Mouse (Mus musculus) adrenal gland, postnatal 4 days (tissue): ENCODE results near the gene Rasl11b. TPM values are rescaled to one million over a fixed set of nuclear protein-coding genes. Genes with fewer than 3 reads are reported as not detected.

ENCODE experiments used
- DNase-seq, 2 experiments: peaks; one replicate each; pipeline ENCODE4 v3.0.0; 2021 to 2022; ENCODE audit warnings: low spot score in 2 of 2, mixed read lengths in 2 of 2
- total RNA-seq, 2 experiments: library from RNA; stranded (reverse); gene quantifications; 2 replicates each; pipeline ENCODE4 v1.2.3; 2021

Rasl11b gene
- total RNA-seq, 2 experiments from 2014 or later: 34.4 to 38.9 TPM

DNA sequence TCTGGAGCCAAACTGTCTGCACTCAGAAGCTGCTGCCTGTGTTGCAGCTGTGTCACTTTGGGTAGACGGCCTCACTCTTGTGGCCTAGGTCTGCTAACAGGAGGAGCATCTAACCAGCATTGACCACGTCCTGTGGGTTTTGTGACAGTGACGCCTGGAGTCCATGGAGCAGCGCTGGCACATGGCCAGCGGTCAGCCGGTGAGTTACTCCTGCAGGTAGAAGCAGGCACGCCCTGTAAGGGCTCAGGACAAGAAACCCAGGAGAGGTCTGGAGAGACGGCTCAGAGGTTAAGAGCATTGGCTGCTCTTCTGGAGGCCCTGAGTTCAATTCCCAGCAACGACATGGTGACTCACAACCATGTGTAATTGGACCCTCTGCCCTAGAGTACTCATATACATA is 10.5 kb upstream of the Rasl11b start:
- no peak for DNase-seq

DNA sequence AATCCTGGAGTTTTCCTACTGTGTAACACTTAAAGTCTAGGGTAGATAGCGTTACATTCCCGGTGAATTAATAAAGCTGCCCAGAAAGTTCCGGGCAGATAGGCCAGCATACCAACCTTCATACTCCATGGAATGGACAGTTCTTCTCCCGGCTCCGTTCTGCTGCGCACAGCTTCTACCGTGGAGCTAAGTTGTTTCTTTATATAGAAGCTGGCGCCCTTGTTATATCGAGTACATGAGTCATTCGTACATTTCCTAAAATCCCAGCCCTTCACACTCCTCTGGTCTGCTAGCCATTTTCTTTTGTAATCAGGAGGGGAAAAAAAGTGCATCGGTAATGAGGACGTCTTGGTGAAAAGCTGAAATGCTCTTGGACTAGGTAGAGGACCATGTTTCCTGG is 7.0 kb upstream of the Rasl11b start:
- no peak for DNase-seq

DNA sequence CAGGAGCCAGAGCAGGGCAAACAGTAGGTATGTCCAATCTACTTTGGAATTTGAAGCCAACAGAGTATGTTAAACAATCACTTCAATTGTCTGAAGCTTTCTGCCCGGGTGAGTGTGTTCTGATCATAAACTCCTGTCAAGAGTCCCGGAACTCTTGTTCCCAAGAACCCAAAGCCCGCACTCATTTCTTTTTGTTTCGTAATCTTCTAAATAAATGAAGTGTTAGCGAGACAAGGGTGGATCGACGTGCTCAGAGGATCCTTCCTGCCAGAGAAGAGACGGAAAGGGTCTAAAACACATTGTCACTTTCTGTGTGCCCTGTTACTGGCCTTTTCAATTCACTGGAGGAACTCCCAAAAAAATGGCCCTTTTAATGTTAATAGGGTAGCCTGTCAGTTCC is 6.2 kb upstream of the Rasl11b start:
- DNase-seq: no peak

DNA sequence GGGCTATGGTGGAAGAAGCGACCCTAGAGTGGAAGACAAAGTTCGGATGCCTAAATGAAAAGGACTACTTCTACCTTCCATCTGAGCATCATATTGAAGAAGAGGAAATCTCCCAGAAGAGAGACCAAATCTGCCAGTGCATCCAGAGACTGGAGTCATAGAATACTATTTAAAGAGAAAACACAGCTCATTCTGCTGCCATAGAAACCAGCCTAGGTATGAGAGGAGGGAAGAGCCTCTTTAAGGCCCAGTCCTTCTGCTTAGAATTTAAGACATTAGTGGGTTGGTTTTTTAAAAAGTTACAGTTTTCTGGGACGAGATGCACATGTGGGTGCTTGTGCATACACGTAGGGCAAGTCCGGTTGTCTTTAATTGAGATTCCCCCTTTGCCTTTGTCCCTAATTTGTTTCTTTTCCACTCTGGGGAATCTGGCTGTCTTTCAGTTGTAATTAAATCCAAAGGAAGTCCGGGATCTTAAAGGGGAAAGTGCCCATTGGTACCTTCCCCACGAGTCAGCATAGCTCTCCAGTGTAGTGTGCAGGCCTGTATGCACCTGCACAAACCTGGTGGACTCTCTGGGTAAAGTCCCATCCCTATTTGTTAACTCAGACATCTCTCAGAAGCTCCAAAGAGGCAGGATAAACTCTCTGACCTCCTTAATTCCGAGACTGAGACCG is 5.5 kb upstream of the Rasl11b start:
- DNase-seq: no peak

DNA sequence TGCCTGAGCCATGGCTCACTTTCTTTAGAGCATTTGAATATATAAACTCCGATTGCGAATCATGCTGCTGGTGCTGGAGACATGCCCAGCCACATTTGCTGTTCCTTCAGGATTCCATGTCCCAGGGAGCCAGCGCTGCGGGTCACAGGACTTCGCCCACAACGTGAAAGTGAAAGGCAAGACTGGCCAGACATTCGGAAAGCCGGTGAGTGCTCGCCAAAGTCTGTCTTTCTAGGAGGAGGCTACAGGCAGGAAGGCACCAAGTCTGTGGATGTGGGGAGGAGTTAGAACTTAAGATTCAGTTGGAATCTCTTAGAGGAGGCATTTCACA is 5.0 kb upstream of the Rasl11b start:
- no peak for DNase-seq

DNA sequence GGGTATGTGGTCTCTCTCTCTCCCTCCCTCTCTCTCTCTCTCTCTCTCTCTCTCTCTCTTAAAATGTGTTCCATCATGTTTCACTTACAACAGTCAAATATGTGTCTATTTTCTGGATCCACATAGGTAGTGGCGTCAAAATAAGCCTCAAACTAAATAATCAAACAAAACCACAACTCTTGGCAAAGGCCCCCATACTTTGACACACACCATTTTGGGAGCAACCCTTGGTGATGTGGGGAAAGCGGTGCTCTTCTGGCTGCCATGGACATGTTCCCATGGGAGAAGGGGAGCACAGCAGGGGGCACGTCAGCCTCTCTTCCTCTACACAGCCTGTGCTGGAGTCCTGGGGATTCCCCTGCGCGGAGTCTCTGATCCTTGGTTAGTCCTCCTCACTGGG is 4.2 kb upstream of the Rasl11b start:
- no peak for DNase-seq

DNA sequence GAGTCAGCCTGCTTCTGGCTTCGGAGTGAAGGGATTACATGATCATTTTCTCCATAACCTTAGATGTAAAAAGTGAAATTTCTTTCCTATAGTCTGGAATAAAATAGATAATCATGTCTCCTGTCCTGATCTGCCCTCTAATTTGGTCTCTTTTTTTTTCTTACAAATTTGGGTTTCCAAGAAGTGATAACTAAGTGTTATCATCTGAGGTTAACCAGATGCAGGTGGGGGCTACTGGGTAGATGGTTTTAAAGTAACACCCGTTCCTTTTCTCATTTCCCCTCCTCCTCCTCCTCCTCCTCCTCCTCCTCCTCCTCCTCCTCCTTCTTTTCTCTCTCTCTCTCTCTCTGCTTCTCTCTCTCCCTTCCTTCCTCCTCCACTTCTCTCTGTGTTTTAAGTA is 2.1 kb upstream of the Rasl11b start:
- no peak for DNase-seq

DNA sequence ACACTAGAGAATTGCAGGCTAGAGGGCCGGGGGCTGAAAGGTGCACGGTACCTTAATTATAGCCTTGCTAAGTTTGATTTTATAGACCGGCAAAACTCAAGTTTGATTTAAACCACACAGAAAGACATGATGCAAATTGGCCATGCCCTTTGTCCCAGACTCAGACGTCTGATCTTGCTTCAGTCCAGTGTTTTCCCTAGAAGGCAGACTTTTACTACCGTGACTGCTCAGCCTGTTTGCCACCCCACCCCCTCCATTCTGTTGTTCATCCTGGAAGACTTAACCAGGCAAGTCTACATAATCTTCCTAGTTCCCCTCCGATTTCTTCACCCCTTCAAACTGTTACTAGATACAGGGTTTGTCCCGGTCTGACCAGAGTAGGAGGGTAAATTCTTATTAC is 1.5 kb upstream of the Rasl11b start:
- no peak for DNase-seq

DNA sequence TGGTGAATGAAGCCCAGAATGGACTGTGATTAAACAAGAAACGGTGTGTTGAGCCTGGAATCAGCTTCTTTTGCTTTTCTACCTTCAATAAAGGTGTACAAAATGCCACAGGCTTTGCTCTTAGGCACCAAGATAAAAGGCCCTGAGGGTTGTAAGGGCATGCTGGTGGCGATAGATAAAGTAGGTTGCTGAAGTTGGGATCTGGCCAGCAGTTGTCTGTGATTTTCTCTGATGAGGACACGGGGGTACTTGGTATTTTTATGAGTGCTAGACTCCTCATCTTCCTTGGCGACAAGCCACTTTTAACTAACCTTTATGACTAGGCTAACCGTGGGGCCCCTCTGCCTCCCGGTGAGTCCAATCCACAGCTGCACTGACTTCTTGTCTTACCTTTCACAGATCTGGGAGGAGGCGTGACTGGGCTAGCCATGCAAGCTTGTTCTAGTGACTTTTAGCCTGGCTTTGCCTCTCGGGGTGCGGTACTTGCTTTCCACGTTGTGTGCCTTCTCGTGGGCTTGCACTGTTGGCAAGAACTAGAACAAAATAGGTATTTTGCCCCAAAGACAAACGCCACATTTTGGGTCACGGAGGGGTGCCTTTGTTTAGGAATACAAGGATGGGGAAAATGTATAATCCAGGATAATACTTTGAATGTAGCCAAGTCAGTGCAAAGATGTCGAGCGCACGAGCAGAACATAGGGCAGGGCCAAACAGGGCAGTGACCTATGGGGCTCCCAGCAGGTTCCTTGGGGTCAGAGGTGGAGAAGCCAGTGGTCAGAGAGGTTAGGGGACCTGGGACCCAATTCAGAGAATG is 852 bp upstream of the Rasl11b start:
- DNase-seq: no peak

DNA sequence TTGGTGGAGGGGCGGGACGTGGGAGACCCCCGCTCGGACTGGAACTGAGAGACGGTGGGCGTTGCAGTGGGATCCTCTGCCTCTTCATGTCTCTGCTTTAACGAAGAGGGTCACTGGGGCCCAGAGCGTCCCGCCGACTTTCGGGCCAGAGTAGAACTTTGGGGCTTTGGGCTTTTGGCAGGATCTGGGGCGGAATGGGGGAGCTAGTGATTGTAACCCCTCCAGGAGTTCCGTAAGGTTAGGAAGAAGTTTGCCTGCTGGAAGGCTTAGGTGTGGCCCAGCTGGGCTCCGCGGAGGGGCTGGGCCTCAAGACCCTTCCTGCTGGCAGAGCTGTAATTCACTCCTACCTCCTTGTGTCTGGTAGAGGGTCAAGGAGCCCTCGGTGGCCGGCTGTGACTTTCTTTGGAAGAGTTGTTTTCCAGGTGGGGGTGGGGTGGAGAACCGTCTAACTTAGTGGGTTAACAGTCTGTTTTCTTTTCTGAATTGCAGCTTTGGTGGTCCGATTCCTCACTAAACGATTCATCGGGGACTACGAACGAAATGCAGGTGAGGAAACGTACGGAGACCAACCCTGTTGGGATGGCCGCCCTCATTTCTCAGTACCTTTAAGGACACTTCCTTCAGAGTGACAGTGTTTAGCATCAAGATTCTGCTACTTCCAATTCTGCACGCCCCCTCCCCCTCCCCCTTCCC is 674 bp downstream of the Rasl11b start:
- no peak for DNase-seq

DNA sequence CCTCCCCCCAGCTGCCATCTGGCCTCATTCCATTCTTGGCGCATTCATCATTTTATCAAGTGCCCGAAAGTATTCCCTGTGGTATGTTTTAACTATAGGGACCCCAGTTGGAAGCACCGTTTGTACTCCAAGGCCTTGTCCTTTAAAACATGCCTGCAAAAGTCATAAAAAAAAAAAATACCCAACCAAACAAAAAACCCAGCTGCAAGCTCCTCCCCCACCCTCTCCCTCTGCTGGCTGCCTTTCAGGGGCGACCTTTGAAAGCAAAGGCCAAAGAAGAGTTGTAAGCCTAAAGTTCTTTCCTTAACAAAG is 1.2 kb downstream of the Rasl11b start:
- no peak for DNase-seq

DNA sequence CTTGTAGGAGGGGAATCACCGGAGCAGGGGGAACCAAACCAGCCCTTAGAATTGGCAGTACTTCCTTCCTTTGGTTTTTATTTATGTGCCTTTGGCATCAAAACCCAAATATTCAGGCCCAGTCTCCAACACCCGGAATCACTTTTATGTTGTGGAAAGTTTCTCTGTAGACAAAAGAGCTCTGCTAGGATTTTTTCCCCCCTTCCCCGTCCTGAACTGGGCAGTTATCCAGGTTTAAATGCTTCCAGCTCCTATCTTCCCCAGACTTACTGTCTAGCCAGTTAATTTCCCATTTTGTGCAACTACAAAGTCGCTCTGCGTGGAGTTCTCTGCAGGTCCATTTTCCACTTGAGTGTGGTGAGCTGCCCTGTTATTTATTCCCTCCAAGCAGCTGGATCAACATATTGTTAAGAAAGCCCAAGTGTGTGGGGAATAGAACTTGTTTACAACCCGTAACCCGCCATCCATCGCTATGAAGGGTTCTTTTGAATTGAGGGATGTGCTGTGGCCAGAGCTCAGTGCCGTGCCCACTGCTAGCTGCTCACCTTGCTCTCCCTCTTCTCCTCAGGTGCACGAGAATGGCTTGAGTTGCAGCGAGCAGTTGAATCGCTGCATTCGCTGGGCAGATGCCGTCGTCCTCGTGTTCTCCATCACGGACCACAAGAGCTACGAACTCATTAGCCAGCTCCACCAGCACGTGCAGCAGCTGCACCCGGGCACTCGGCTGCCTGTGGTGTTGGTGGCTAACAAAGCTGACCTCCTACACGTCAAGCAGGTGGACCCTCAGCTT is 2.6 kb downstream of the Rasl11b start:
- DNase-seq: no peak

DNA sequence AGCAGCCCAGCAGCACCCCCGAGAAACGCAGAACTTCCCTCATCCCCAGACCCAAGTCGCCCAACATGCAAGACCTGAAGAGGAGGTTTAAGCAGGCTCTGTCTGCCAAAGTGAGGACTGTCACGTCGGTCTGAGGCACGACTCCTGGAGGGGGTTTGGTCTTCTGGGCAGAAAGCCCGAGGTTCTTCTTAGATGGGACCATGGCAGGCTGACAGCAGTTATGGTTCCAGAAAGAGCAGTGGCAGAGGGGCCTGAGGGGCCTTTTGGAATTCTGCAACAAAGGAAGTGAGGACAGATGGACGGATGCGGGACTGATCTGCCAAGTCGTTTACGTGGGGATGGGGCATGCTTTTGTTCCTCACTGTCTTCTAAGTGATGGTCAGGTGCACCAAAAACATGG is 3.4 kb downstream of the Rasl11b start:
- DNase-seq: no peak

DNA sequence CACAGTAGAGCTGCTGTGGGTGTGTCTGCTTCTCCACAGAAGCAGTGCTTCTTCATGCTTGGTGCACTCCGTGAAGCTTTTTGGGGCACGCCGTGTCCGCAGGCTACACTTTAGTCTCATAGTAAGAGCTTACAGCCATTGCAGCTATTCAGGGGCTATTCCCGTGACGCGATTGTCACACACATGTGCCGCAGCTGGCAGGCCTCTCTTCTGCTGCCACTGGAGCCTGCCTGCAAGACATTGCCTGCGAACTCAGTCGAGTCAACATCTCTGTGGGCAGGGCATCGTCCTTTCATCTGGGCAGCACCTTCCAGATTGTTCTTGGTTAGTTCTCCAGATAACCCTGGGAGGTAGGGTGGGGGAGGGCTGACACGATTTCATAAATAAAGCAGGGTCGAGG is 4.7 kb downstream of the Rasl11b start:
- DNase-seq: no peak

DNA sequence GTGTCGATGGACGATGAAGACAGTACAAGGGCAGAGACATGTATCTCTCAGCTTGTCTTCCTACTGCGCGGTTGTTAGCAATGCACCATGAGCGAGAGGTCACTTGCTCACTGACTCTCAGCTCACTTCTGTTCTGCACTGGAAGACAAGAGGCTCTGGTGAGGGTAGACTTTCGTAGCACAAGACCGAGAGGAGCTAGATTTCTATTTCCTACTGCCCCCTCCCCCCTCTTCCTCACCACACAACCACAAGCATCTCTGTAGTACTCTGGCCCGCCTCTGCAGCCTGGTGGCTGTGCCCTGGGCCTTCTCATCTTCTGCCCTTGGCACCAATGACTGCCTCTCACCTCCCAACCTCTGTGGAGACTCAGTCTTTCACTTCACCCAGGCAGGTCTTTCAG is 5.4 kb downstream of the Rasl11b start:
- DNase-seq: no peak

DNA sequence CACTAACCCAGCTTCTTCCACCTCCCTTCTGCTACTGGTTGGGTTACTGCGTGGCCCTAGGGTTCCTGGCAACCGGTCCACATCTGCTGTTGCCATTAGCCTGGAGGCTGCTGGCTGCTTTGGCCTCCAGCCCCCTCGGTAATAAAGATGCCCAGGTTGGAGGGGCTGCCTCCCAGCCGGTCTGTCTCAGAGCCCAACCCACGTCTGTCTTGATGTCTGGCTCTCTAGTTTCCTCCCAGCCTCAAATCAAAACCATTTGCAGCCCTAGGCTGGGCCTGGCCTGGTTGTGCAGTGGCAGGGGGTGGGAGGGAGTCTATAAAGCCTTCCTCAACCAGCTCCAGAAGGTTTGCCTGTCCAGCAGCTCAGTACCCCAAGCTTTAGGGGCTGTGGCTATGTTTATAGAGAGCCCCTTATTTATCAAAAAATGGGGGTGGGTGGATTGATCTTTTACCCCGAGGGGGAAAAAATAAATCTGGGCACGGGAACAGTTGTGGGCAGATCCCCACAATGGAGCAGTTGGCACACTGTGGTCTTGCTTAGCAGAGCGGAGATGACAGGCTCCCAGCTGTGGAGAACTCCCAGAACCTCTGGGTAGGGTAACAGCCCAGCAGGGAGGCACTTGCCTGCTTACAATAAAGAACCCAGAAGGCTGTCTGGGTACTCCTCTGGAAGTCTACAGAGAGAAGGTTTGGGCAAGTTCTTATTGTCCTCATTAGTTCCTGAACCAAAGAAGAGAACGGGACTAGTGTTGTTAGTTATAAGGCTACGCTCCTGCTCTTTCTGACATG is 6.7 kb downstream of the Rasl11b start:
- no peak for DNase-seq

DNA sequence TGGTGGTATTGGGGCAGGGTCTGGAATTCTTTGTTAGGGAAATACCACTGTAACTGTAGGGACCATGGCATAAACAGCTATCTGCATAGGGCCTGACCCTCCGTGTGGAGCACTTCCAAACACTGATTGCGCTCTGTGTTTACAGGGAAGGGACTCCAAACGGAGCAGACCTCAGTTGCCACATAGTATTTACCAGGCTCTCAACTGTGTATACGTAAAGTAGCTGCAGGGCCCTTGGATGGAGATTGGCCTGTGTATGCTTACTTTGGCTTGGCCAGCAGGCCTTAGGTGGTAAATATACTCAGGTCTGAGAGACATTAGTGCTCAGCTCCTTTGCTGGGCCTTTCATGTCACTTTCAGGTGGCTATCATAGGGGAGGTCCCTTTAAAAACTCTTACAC is 7.4 kb downstream of the Rasl11b start:
- DNase-seq: no peak

DNA sequence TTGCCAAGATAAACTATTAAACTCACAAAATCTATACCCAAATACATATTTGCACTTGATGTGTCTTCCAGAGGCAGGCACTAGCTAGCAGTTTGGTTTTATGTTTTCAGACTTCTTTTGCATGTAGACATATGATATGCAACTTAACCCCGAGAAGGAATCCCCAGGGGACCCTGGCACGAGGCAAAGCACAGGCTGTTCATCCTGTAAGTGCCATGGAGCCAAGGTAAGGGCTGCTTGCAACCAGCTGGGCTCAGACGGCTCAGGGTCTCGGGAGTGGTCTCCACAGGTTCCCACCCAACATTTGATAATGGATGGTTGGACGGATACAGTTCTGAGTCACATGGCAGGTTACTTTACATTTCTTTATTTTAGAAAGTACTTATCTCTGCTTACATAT is 9.4 kb downstream of the Rasl11b start:
- no peak for DNase-seq

DNA sequence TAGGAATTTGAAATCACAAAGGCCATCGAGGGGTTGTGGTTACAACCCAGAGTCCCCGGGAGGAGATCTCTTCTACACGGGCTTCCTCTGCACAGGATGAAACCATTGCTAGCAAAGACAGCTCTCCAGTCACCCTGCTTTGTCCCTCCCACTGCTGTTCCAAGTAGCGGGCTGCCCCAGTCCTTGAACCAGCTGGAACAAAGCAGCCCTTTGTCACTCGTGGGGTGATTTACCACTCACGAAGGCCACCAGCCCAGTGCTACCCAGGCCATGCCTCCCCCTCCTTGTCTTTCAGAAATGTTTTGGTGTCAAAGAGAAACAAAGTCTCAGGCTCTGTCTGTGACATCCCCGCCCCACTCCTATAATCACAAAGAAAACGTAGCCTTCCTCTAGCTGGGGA is 10.4 kb downstream of the Rasl11b start:
- DNase-seq: no peak

DNA sequence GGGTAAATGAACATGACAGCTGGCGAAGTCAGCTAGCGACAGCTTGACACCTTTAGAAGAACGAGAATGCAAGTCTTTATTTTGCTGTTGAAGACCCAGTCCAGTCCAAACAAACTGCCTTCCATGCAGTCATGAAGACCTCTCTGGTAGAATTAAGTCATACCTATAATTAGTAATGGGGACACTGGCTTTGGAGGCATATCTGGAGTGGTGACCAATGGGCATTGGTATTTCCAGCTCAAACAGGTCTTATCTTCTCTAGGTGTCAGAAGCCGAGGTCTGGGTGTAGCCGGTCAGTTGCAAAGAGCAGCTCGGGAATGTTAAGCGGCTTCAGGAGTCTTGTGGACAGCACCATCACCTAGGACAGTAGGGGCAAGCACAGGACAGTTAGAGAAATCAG is 11.0 kb downstream of the Rasl11b start:
- DNase-seq: no peak

DNA sequence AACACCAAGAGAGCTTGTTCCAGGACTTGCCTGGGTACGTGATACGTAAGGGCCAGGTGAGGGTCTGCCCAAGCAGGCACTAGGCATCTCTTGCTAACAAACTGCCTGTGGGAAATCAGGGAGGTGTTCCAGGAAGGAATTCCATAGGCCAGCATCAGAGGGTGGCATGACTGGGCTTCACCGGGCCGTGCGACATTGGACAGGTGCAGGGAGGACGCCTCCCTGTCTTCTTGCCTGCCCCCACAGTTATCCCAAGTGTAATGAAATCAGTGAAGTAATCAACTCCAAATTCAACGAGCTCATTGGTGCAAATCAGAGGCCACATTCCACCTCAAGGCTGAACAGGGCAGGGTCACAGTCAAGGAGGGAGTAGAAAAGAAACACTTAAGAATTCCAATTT is 11.6 kb downstream of the Rasl11b start:
- no peak for DNase-seq
